15 mouse cellular contexts compared by ENCODE assay signal in genomic region chr10:56852484-56852883, GRCm38 (mm10).
"Had no signal": no experiment of that assay in that cellular context is flagged by ENCODE, and none has a peak within 500 bp of the region (broad histone marks: within the 10 kb centered on the region; RNA-seq: fewer than 3 reads in every experiment).

No protein-coding gene starts in this region.

- H3K9me3 ChIP-seq: intestine, embryonic 15.5 days; kidney, embryonic 15.5 days; liver, embryonic 12.5 days; midbrain, embryonic 10.5 days; stomach, embryonic 15.5 days had no signal

- H3K4me3 ChIP-seq: intestine, embryonic 15.5 days; kidney, embryonic 15.5 days; layer of hippocampus, adult 2 months; liver, embryonic 12.5 days; midbrain, embryonic 10.5 days; stomach, embryonic 15.5 days had no signal

- H3K27me3 ChIP-seq: intestine, embryonic 15.5 days; kidney, embryonic 15.5 days; liver, embryonic 12.5 days; stomach, embryonic 15.5 days had no signal

- H3K4me1 ChIP-seq: intestine, embryonic 15.5 days; liver, embryonic 12.5 days; midbrain, embryonic 10.5 days; stomach, embryonic 15.5 days had no signal

- DNase-seq: kidney, adult 18-20 months; kidney, postnatal 36 days; lung, embryonic 14.5 days; lung, postnatal 10 days; midbrain, embryonic 14.5 days; right cerebral cortex, postnatal 14 days; thymus, adult 2 months; thymus, postnatal 25 days had no signal

- ATAC-seq: intestine, embryonic 15.5 days; liver, embryonic 12.5 days had no signal

- H3K4me2 ChIP-seq: intestine, embryonic 15.5 days; kidney, embryonic 15.5 days; liver, embryonic 12.5 days; lung, embryonic 14.5 days; stomach, embryonic 15.5 days had no signal

- H3K36me3 ChIP-seq: intestine, embryonic 15.5 days; kidney, embryonic 15.5 days; liver, embryonic 12.5 days; midbrain, embryonic 10.5 days; stomach, embryonic 15.5 days had no signal

- H3K27ac ChIP-seq: intestine, embryonic 15.5 days; kidney, embryonic 15.5 days; layer of hippocampus, adult 2 months; liver, embryonic 12.5 days; macrophage; midbrain, embryonic 10.5 days; stomach, embryonic 15.5 days had no signal

- H3K9ac ChIP-seq: intestine, embryonic 15.5 days; kidney, embryonic 15.5 days; liver, embryonic 12.5 days; lung, embryonic 14.5 days; stomach, embryonic 15.5 days had no signal
